Mouse (Mus musculus) CH12F3 (cell line): ENCODE measurements around the gene Ksr2.
"Not testable (repeated sequence)": the region's sequence is repeated elsewhere in the genome, so short reads cannot be mapped to it uniquely, and the experiment has no call there.

ENCODE experiments used
- in situ Hi-C: fragments of 300-500 bp; cut with MboI; formaldehyde crosslinking; loops from 2 replicates; pipeline ENCODE4 v1.14.3; 2020; ENCODE audit warnings: low sequenced_read_pairs

Ksr2 gene

GRCm38 (mm10) chr5:117404671-117405070 is 9.1 kb upstream of the Ksr2 start:
- in situ Hi-C loops = not testable (repeated sequence)

- in situ Hi-C loops = no loop called here
These were observed 5.6 kb upstream of the Ksr2 start for GRCm38 (mm10) chr5:117408216-117408615.

GRCm38 (mm10) chr5:117409369-117409768 is 4.4 kb upstream of the Ksr2 start:
- in situ Hi-C loops = no loop called here

DNA sequence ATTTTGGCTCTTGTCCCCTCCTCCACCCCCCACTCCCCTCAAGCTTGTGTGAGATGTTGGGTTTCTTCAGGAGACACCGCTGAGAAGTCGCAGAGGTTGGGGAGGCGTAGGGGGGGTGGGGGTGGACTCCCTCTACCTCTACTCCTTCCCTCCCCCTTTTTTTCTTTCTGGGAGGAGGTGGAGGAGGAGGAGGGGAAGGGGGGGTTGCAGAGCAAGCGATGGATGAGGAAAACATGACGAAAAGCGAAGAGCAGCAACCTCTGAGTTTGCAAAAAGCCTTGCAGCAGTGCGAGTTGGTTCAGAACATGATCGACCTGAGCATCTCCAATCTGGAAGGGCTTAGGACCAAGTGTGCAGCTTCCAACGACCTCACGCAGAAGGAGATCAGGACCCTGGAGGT is 811 bp downstream of the Ksr2 start:
- in situ Hi-C loops = no loop called here

GRCm38 (mm10) chr5:117415011-117415912 is 1.5 kb downstream of the Ksr2 start:
- in situ Hi-C loops = no loop called here

GRCm38 (mm10) chr5:117417442-117417841 is 3.6 kb downstream of the Ksr2 start:
- in situ Hi-C loops = no loop called here

GRCm38 (mm10) chr5:117433501-117433900 is 19.7 kb downstream of the Ksr2 start:
- in situ Hi-C loops = not testable (repeated sequence)

DNA sequence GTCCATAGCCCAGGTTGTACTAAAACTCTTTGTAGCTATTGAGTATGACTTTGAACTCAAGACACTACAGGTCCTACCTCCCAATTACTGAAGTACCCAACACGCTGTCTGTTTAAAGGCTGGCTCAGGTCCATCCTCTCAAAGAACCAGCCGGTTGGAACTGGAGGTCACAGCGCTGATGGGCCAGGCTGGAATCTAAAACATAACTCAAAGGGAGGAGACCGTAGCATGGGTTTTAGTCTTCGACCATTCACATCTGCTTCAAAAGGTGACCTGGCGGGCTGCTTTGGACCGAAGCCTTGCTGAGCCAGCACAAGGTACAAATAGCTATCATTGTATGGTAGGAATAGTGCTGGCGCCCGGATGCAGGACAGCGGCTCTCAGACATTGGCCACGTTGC is 26.5 kb downstream of the Ksr2 start:
- in situ Hi-C loops = no loop called here

- in situ Hi-C loops = no loop called here
These were observed 27.5 kb downstream of the Ksr2 start for GRCm38 (mm10) chr5:117441242-117441842.

- in situ Hi-C loops = no loop called here
These were observed 28.5 kb downstream of the Ksr2 start for GRCm38 (mm10) chr5:117442157-117442765.

- in situ Hi-C loops = no loop called here
These were observed 29.3 kb downstream of the Ksr2 start for GRCm38 (mm10) chr5:117443141-117443540.

GRCm38 (mm10) chr5:117443902-117444301 is 30.1 kb downstream of the Ksr2 start:
- in situ Hi-C loops = no loop called here

DNA sequence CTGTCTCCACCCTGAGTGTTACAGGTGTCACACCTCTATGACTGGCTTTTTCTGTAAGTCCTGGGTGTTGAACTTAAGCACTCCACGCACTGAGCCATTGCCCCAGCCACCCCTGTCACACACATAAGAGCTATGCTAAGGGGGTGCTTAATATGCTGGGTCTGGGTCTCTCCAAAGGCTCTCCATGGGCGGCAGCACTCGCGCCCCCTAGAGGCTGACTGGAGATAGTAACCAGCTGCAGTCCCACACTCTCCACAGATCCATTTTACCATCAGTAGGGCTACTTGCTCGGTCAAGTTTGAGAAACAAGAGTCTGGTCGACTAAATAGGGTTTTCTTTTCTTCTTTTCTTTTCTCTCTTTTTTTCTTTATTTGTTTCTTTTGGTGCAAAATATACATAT is 33.9 kb downstream of the Ksr2 start:
- in situ Hi-C loops = no loop called here

GRCm38 (mm10) chr5:117452013-117452412 is 38.2 kb downstream of the Ksr2 start:
- in situ Hi-C loops = no loop called here

DNA sequence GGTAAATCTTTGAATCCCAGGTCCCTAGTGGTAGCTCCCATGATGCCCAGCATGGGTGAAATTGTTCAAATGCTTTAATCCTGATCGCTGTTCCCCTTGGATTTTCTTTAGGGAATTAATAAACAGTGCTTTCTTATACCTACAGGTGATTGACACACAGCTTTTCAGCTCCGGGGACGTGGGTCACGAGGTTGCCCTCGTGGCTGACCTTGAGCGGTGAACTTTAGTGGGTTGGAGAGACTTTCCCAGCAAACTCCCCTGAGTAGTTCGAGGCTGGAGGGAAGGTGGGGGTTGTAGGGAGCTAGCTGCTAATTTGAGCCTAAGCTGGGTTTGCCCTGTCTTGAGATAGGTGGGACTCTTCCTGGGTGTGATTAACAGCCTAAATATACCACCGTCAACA is 41.7 kb downstream of the Ksr2 start:
- in situ Hi-C loops = no loop called here

- in situ Hi-C loops = no loop called here
These were observed 43.3 kb downstream of the Ksr2 start for GRCm38 (mm10) chr5:117457121-117457520.

- in situ Hi-C loops = no loop called here
These were observed 43.8 kb downstream of the Ksr2 start for GRCm38 (mm10) chr5:117457583-117457982.

DNA sequence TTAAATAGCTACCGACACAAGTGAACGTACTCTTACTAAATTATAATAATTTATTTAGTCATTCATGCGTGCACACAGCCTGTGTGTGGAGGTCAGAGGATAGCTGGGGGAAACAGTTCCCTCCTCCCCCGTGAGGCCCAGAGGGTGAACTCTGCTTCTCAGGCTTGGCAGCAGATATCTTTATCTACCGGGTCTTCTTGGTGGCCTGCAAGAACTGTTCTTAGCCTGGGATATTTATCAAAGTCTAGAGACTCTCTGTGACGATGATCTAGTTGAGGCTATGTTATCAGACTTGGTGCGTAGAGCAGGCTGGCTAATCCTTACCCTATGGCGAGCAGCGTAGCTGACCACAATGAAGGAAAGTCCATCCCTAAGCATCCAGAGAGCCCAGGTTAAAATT is 45.1 kb downstream of the Ksr2 start:
- in situ Hi-C loops = no loop called here

GRCm38 (mm10) chr5:117460261-117460660 is 46.5 kb downstream of the Ksr2 start:
- in situ Hi-C loops = no loop called here

GRCm38 (mm10) chr5:117467052-117467451 is 53.3 kb downstream of the Ksr2 start:
- in situ Hi-C loops = no loop called here

GRCm38 (mm10) chr5:117468961-117469360 is 55.2 kb downstream of the Ksr2 start:
- in situ Hi-C loops = no loop called here

- in situ Hi-C loops = no loop called here
These were observed 55.8 kb downstream of the Ksr2 start for GRCm38 (mm10) chr5:117469572-117469971.
